Mouse (Mus musculus) lung, adult 18-20 months (tissue): ENCODE measurements around the gene Vmn1r193.
"Not testable (repeated sequence)": the region's sequence is repeated elsewhere in the genome, so short reads cannot be mapped to it uniquely, and the experiment has no call there.

Experiments
- DNase-seq, 2 experiments: peaks; one replicate each; pipeline ENCODE4 v3.0.0; 2022; ENCODE audit warnings: mixed read lengths in 2 of 2

Vmn1r193 gene

GRCm38 (mm10) chr13:22223060-22223459, at the start of gene Vmn1r193:
Gene Vmn1r193, minus strand, starts transcription at chr13:22223160.
- DNase-seq: not testable (repeated sequence)

GRCm38 (mm10) chr13:22271721-22272120, 48.8 kb upstream of the Vmn1r193 start:
- DNase-seq: no peak

- not testable (repeated sequence) for DNase-seq
Measured at GRCm38 (mm10) chr13:22270222-22270621, 47.3 kb upstream of the Vmn1r193 start, which contains the start of gene Vmn1r195. Gene Vmn1r195, plus strand, starts transcription at chr13:22270522.

GRCm38 (mm10) chr13:22243915-22244314, 21.0 kb upstream of the Vmn1r193 start, which contains the start of gene Vmn1r194:
Gene Vmn1r194, plus strand, starts transcription at chr13:22244215.
- no peak for DNase-seq

GRCm38 (mm10) chr13:22192756-22193155, 30.2 kb downstream of the Vmn1r193 start:
- not testable (repeated sequence) for DNase-seq

- no peak for DNase-seq
Measured at GRCm38 (mm10) chr13:22191041-22191440, 31.9 kb downstream of the Vmn1r193 start, which contains the start of gene Vmn1r192. Gene Vmn1r192, minus strand, starts transcription at chr13:22191141.

GRCm38 (mm10) chr13:22190385-22190784, 32.6 kb downstream of the Vmn1r193 start:
- DNase-seq: no peak

GRCm38 (mm10) chr13:22189313-22189712, 33.6 kb downstream of the Vmn1r193 start:
- DNase-seq: no peak

- no peak for DNase-seq
Measured at GRCm38 (mm10) chr13:22183869-22184268, 39.1 kb downstream of the Vmn1r193 start, which contains the start of gene Vmn1r191. Gene Vmn1r191, minus strand, starts transcription at chr13:22183969.

- DNase-seq: no peak
Measured at GRCm38 (mm10) chr13:22168416-22168815, 54.5 kb downstream of the Vmn1r193 start.
